Mouse (Mus musculus) liver, embryonic 14.5 days (tissue): ENCODE results near the gene Rreb1.

ENCODE experiments used
- CTCF ChIP-seq: IDR thresholded peaks from 2 replicates; pipeline ENCODE4 v1.5.1; 2016; ENCODE audit warnings: antibody characterized with exemption, low read depth, control low read depth
- EP300 ChIP-seq: IDR thresholded peaks from 2 replicates; pipeline ENCODE4 v1.6.1; 2016; ENCODE audit warnings: antibody characterized with exemption, low read depth

DNA sequence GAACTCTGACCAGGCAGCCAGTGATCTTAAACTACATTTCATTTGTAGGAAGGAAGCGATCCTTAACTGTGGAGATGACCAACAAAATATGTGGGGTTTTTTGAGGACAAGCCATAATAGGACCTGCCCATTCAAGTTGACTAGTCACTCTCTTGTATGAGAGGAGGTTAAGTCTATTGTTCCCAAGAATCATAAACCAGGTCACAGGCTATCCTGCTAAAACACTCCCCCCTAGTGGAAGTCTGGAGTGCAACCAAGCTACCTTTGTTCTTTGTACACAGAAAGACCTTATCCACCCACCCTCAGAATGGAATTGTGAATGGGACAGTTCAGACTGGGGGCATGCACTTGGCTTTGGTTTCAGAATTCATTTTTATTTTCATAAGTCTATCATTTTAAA, 166.1 kb downstream of the Rreb1 start:
- TF ChIP-seq CTCF (peak; percentile 60), EP300 (no peak)
